Mouse (Mus musculus): Measurements from ENCODE around the gene Ushbp1. TPM values are rescaled to one million over a fixed set of nuclear protein-coding genes. Genes with fewer than 3 reads are reported as not detected.

Ushbp1 gene
- polyA plus RNA-seq, 1 experiment from 2014 or later: 37.3 TPM

Other genes starting within 250 kb of the Ushbp1 start
- gene Myo9b, start 123.1 kb downstream of the Ushbp1 start, polyA plus RNA-seq (2015; fragmentation: Nextera tagmentation; extraction: Ambion mirVana): 20.3 and 21.2 TPM in 2 replicates
- gene Haus8, start 122.9 kb downstream of the Ushbp1 start, polyA plus RNA-seq (2015; fragmentation: Nextera tagmentation; extraction: Ambion mirVana): 58.6 and 67.2 TPM in 2 replicates
- gene Use1, start 29.0 kb downstream of the Ushbp1 start, polyA plus RNA-seq (2015; fragmentation: Nextera tagmentation; extraction: Ambion mirVana): 95.6 and 101 TPM in 2 replicates
- gene Ocel1, start 24.5 kb downstream of the Ushbp1 start, polyA plus RNA-seq (2015; fragmentation: Nextera tagmentation; extraction: Ambion mirVana): 5.9 and 6.3 TPM in 2 replicates
- gene Nr2f6, start 13.8 kb downstream of the Ushbp1 start, polyA plus RNA-seq (2015; fragmentation: Nextera tagmentation; extraction: Ambion mirVana): 36.2 and 39.9 TPM in 2 replicates
- gene Babam1, start 1.1 kb upstream of the Ushbp1 start, polyA plus RNA-seq (2015; fragmentation: Nextera tagmentation; extraction: Ambion mirVana): 96.9 and 108 TPM in 2 replicates
- 44.9 and 49.4 TPM in 2 replicates for gene Ankle1, start 10.2 kb upstream of the Ushbp1 start, polyA plus RNA-seq (2015; fragmentation: Nextera tagmentation; extraction: Ambion mirVana)
- gene Abhd8, start 67.9 kb upstream of the Ushbp1 start, polyA plus RNA-seq (2015; fragmentation: Nextera tagmentation; extraction: Ambion mirVana): 36.7 and 37.8 TPM in 2 replicates
- 136 and 151 TPM in 2 replicates for gene Mrpl34, start 69.2 kb upstream of the Ushbp1 start, polyA plus RNA-seq (2015; fragmentation: Nextera tagmentation; extraction: Ambion mirVana)
- gene Dda1, start 73.4 kb upstream of the Ushbp1 start, polyA plus RNA-seq (2015; fragmentation: Nextera tagmentation; extraction: Ambion mirVana): 91.9 and 96.3 TPM in 2 replicates
- gene Ano8, start 90.2 kb upstream of the Ushbp1 start, polyA plus RNA-seq (2015; fragmentation: Nextera tagmentation; extraction: Ambion mirVana): 0.79 and 1.0 TPM in 2 replicates
- gene Gtpbp3, start 92.3 kb upstream of the Ushbp1 start, polyA plus RNA-seq (2015; fragmentation: Nextera tagmentation; extraction: Ambion mirVana): 16.1 and 17.4 TPM in 2 replicates
- 130 and 145 TPM in 2 replicates for gene Plvap, start 116.0 kb upstream of the Ushbp1 start, polyA plus RNA-seq (2015; fragmentation: Nextera tagmentation; extraction: Ambion mirVana)
- 0.23 and 0.58 TPM in 2 replicates for gene Ccdc194, start 129.9 kb upstream of the Ushbp1 start, polyA plus RNA-seq (2015; fragmentation: Nextera tagmentation; extraction: Ambion mirVana)
- gene Bst2, start 141.7 kb upstream of the Ushbp1 start, polyA plus RNA-seq (2015; fragmentation: Nextera tagmentation; extraction: Ambion mirVana): 50.4 and 51.1 TPM in 2 replicates
- gene Mvb12a, start 147.1 kb upstream of the Ushbp1 start, polyA plus RNA-seq (2015; fragmentation: Nextera tagmentation; extraction: Ambion mirVana): 96.3 and 99.5 TPM in 2 replicates
- 4.4 and 4.5 TPM in 2 replicates for gene Tmem221, start 163.1 kb upstream of the Ushbp1 start, polyA plus RNA-seq (2015; fragmentation: Nextera tagmentation; extraction: Ambion mirVana)
- 0.10 TPM in 1 of 2 replicates, not detected in the other for gene Nxnl1, start 170.8 kb upstream of the Ushbp1 start, polyA plus RNA-seq (2015; fragmentation: Nextera tagmentation; extraction: Ambion mirVana)
- gene Slc27a1, start 173.1 kb upstream of the Ushbp1 start, polyA plus RNA-seq (2015; fragmentation: Nextera tagmentation; extraction: Ambion mirVana): 38.4 and 39.5 TPM in 2 replicates
- 202 and 218 TPM in 2 replicates for gene Pgls, start 196.4 kb upstream of the Ushbp1 start, polyA plus RNA-seq (2015; fragmentation: Nextera tagmentation; extraction: Ambion mirVana)
- 2.7 and 3.7 TPM in 2 replicates for gene Fam129c, start 201.8 kb upstream of the Ushbp1 start, polyA plus RNA-seq (2015; fragmentation: Nextera tagmentation; extraction: Ambion mirVana)
- gene Colgalt1, start 215.2 kb upstream of the Ushbp1 start, polyA plus RNA-seq (2015; fragmentation: Nextera tagmentation; extraction: Ambion mirVana): 70.3 and 72.9 TPM in 2 replicates

All from lung, embryonic 16.5 days (tissue).